Mouse (Mus musculus): ENCODE data around the gene Smcr8.

Smcr8 gene

DNA sequence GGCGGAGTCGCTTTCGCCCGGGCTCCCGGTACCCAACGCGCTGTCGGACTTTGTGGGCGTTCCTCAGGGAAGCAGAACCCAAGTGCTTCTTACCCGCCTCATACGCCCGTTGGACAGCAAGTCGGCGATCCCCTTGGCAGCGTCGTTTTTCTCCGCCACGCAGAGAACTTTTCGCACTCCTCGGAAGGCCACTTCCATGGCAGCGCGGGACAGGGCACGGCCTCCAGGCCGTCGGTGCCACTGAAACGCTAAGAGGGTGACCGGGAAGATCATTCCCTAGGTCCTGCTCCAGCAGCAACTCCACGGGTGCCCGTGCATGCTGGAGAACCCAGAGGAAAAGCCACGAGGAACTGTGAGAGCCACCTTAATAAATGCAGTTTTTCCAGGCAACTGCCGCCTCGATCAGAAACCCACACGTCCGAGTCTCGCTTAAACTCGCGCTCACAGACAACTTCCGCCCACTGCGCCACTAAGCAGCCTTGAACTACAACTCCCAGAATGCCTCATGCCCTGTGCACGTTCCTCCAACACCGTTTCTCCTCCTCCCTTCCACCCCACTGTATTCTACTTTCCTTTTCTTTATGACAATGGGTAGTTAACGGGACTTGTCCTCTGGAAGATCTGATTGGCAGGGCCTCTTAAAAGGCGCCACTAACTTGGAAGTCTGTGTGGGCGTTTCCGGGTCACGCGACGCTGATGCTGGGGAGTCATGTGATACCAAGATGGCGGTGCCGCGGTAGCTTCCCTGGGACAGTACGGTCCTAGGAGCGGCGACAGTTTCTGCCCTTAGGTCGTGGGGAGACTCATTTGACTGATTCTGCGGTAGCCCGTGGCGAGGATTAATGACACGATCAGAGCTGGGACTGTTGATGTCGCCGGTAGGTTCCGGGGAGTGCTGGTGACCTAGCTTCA lies at the start of gene Smcr8, which contains the start of gene Top3a:
TSS of gene Smcr8 (plus strand) at position 696 of the 912 bp plus-strand sequence.
TSS of gene Top3a (minus strand) at position 537 of the 912 bp plus-strand sequence.
- DNase-seq (ENCODE audit: low spot score in 2 of 2) = peak; percentile 33 to 74

DNA sequence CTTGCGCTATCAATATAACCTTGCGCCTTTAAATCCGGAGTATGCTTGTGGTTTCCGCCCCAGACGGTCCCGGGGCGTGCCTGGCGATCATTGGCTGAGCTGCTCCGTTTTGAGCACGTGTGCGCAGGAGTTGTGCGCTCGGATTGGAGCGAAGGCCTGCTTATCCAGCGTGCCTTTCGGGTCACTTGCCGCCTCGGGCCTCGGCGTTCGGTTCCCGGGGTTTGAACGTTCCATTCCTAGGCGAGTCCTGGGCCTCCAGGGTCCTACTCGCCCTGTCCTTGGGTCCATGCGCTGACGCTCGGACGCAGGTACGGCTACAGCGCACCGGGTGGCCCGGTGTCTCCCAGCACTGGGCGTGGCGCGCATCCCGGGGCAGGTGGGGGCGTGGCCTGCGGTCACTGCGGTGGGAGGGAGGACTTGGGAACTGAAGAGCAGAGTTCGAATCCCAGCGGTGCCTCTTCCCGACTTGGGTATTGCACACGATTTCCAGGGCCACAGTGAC lies 49.0 kb upstream of the Smcr8 start, which contains the start of gene Mief2:
TSS of gene Mief2 (plus strand) at position 139 of the 502 bp plus-strand sequence.
- peak; percentile 74 to 90 for DNase-seq (ENCODE audit: low spot score in 2 of 2)

DNA sequence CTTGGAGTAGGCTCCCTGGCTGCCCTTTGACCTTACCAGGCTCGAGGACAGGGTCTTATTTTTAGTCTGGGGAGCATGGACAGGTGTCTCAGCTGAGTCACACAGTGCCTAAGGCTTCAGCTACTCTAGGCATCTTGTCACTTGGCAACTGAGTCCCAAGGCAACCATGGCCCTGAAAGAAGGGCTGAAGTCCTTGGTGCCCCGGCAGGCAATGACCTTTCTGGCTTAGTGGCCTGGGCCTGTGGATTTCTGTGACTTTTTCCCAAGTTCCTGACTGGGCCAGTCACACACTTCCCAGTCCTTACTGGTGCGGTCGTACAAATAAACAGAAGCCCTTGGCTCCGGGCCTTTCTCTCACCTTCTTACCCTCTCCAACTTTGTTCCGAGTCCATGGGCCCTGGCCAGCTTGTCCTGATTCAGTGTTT lies 48.1 kb upstream of the Smcr8 start:
- no peak for DNase-seq (ENCODE audit: low spot score in 2 of 2)

DNA sequence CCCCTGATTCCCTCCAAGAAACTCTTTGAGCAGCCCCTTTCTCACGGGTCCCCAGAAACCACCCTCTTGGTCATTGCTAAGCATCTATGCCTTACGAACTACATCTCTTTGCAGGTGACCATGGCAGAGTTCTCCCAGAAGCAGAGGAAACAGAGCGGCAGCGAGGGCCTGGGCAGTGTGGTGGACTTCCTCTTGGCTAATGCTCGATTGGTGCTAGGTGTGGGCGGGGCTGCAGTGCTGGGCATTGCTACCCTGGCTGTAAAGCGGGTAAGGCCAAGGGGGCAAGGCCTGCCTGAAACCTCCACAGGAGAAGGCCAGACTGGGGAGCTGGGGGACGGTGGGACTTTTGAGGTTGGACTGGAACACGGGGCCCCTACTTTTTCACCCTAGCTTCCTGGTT lies 47.2 kb upstream of the Smcr8 start:
- DNase-seq (ENCODE audit: low spot score in 2 of 2) = no peak

DNA sequence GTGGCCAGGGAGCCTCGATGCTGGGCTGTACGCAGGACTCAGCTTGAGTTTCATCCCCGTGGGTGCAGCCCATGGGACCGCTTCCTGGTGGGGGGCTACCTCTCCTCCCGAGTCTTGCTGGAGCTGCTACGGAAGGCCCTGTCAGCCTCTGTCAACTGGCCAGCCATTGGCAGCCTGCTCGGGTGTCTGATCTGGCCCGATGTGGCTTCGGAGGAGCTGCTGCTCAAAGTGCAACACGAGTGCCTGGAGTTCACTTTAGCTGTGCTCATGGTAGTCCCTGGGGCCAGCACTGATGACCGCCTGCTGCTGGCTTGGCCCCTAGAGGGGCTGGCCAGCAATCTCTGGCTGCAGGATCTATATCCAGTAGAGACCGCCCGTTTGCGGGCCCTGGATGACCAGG lies 46.1 kb upstream of the Smcr8 start:
- DNase-seq (ENCODE audit: low spot score in 2 of 2) = no peak

DNA sequence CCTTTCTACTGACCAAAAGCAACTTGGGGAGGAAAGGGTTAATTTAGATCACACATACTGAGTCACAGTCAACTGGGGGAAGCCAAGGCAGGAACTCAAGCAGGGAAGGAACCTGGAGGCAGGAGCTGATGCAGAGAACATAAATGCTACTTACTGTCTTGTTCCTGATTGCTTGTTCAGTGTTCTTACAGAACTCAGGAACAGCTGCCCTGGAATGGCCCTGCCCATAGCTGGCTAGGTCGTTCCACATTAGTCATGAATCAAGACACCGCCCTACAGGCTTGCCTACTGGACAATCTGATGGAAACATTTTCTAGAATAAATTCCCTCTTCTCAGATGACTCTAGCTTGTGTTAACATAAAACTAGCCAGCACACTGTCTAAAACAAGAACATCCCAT lies 43.1 kb upstream of the Smcr8 start:
- no peak for DNase-seq (ENCODE audit: low spot score in 2 of 2)

DNA sequence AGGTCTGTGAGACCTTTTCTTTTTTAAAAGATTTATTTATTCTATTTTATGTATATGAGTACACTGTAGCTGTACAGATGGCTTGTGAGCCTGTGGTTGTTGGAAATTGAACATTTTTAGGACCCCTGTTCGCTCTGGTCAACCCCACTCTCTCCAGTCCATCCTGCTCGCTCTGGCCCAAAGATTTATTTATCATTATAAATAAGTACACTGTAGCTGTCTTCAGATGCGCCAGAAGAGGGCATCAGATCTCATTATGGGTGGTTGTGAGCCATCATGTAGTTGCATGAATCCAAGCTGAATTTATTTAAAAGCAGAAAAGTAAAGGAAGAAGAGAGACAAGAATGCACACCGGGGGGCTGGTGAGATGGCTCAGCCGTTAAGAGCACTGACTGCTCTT lies 42.1 kb upstream of the Smcr8 start:
- DNase-seq (ENCODE audit: low spot score in 2 of 2) = no peak

DNA sequence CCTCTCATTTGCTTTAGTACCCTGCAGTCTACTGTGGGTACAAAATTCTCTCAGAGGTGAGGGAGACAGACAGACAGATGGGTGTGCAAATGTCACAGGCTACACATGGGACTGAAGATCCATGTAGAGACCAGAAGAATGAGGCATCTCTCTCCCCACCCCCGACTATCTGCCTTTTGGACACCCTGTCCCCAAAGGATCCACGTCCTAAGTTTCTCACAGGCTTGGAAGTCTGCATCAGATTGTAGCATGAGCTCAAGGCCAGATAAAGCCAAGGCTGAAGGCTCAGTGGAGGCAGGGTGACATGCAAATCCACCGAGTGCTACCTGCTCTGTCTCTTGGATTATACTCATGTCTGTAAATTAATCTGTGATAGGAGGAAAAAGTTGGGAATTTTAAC lies 40.8 kb upstream of the Smcr8 start:
- no peak for DNase-seq (ENCODE audit: low spot score in 2 of 2)

DNA sequence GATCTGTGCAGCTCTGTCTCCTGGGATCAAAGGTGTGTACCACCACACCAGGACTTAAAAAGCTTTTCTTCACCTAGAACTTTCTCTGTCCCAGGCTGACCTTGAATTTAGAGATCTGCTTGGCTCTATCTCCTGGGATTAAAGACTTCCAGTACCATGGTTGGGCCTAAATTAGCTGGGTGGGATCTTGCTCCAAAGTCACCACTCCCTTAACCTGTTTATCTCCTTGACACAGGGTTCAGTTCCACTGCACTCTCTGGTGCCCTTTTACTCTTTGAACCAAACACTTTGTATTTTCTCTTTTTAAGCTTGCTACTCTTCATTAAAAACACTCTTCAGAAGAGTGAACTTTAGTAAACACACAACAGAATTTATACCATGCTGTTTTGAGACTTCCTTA lies 39.9 kb upstream of the Smcr8 start:
- DNase-seq (ENCODE audit: low spot score in 2 of 2) = no peak

DNA sequence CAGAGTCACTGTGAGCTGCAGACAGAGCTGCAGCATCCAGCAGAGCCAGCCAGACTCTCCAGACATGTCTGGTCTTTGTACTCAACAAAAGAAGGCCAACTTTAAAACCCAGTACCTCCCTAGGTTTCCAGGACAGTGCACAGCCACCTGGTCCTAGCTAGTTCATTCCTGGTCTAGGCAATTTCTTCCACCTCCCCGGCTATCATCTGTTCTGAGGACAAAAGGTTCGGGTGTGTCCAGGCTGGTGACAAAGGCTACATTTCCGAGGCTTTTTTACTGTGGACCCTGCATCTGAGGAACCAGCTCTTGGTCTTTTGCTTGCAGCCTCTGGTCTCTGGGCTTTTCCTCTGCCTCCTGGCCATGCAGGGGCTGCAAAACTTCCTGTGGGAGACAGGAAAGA lies 37.0 kb upstream of the Smcr8 start:
- no peak for DNase-seq (ENCODE audit: low spot score in 2 of 2)

DNA sequence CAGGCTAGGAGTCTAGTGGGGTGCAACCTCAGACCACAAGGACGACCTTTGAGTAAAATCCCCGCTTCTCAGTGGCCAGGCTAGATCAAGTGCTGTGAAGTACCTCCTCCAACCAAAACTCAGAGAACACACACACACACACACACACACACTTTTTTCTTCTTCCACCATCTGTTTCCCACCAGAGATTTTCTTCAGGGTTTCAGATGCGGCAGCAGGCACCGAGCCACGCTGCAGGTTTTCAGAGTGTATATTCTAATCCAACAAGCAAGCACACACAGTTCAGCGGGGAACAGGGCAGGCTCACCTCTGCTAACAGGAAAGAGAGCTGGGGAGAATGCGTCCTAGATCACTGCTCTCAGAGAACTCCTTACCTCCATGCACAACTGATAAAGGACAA lies 21.8 kb upstream of the Smcr8 start:
- DNase-seq (ENCODE audit: low spot score in 2 of 2) = no peak

DNA sequence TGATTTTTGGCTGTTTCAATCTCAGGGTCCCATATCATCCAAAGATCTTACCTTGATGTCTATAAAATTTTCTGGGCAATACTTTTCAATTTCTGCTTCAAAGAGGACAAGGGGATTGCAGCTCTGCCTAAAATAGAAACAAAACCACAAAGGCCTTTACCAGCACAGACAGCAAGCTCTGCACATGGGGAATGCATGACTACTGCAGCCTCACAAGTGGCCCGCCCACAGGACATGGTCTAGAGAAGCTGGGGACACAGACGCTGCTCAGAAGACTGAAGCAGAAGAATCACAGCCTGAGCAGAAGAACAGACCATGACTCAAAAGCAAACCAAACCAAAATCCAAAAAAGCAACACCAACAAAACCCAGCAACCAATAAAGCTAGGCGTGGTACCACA lies 15.6 kb upstream of the Smcr8 start:
- DNase-seq (ENCODE audit: low spot score in 2 of 2) = no peak

DNA sequence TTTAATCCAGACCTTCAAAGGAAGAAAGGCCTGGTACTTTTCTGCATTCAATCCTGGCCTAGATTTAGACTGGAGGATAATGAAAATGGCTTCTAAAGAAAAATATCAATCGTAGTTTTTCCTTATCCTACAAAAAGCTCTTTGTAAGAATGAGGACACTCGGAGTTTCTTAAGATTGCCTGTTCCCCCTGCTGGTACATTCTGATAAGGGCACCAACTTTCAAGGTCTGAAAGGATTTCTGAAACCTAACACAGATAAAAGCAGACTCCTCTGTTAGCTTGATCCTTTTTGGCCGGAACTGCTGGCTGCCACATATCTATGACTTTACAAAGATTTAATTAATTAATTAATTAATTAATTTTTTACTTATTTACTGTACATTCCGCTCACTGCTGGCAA lies 10.4 kb upstream of the Smcr8 start:
- DNase-seq (ENCODE audit: low spot score in 2 of 2) = no peak

DNA sequence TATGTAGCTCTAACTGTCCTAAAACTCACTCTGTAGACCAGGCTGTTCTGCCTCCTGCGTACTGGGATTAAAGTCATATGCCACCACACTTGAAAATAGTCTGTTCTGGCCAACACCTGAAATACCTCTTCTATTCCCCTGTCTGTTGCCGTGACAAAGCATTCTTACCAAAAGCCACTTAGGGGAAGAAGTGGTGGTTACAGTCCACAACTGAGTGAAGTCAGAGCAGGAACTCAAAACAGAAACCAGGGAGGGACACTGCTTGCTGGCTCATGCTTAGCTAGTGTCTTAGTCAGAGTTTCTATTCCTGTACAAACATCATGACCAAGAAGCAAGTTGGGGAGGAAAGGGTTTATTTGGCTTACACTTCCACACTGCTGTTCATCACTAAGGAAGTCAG lies 8.0 kb upstream of the Smcr8 start:
- no peak for DNase-seq (ENCODE audit: low spot score in 2 of 2)

DNA sequence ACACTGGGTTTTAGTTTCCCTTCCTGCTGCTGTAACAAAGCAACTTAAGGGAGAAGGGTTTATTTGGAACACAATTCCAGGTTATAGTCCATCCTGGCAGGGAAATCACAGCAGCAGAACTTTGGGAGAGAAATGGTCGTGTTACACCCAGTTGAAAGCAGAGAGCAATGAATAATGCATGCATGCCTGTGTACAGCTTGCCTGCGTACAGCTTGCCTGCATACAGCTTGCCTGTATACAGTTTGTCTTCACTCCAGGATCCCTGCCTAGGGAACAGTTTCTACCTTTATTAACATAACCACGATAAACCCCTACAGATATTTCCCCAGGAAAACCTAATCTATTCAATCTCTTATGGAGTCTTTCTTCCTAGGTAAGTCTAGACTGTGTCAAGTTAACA lies 6.5 kb upstream of the Smcr8 start:
- DNase-seq (ENCODE audit: low spot score in 2 of 2) = no peak

DNA sequence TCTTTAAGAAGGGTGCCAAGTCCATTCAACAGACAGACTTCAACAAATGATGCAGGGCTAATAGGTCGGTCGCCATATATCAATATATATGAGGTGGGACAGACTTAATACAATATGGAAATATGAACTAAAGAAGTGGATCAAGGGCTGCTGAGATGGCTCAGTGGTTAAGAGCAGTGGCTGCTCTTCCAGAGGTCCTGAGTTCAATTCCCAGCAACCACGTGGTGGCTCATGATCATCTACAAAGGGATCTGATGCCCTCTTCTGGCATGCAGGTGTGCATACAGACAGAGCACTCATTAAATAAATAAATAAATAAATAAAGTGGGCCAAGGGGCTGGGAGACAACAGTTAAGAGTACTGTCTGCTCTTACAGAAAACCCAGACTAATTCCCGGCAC lies 5.2 kb upstream of the Smcr8 start:
- DNase-seq (ENCODE audit: low spot score in 2 of 2) = no peak

DNA sequence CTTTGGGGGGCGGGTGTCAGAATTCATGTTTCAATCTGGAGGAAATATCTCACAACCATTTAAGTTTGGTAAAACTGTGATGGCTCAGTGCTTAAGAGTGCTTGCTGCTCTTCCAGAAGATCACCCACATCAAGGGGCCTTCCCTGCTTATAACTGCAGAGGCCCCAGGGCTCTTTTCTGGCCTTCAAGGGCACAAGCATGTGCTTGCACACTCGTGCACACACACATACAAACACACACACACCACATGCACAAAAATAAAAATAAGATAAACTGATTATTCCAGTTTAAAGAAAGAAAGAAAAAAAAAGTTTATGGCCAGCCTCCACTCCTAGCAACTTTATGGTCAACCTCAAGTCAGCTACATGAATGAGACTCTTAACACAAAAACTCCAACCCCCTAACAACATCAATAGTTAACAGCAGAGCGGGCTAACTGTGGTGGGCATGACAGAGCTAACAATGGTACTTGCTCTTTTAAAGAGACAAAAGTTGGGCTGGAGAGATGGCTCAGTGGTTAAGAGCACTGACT lies 3.1 kb upstream of the Smcr8 start:
- DNase-seq (ENCODE audit: low spot score in 2 of 2) = no peak

DNA sequence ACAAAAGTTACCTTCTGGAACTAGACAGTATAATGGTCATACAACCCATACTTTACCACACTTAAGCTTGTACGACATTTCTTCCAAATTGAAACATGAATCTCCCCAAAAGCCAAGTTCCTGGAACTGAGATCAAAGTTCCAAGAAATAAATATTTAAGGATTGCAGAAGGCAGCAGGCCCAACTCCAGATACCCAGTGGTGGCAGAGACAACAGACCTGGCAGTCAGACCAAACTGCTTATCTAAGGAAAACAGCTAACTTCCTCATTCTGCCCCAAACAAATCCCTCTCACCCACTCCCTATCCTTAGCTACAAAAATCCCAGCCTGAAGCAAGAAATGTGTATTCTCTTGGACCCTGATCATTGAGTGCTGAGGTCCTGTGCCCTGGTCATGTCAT lies 2.5 kb upstream of the Smcr8 start:
- no peak for DNase-seq (ENCODE audit: low spot score in 2 of 2)

DNA sequence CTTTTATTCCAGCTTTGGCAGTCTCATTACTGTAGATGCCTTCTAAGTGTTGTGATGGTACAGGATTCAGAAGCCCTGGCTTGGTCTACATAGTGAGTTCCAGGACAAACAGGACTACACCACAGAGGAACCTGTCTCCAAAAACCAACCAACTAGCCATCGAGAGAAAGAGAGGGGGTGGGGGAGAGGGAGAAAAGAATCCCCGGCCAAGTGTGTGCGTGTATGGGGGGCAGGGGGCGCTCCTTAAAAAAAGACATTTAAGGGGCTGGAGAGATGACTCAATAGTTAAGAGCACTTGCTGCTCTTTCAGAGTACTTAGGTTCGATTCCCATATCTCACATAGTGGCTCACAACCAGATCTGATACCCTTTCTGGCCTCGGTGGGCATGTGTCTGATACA lies 1.7 kb upstream of the Smcr8 start:
- DNase-seq (ENCODE audit: low spot score in 2 of 2) = no peak

DNA sequence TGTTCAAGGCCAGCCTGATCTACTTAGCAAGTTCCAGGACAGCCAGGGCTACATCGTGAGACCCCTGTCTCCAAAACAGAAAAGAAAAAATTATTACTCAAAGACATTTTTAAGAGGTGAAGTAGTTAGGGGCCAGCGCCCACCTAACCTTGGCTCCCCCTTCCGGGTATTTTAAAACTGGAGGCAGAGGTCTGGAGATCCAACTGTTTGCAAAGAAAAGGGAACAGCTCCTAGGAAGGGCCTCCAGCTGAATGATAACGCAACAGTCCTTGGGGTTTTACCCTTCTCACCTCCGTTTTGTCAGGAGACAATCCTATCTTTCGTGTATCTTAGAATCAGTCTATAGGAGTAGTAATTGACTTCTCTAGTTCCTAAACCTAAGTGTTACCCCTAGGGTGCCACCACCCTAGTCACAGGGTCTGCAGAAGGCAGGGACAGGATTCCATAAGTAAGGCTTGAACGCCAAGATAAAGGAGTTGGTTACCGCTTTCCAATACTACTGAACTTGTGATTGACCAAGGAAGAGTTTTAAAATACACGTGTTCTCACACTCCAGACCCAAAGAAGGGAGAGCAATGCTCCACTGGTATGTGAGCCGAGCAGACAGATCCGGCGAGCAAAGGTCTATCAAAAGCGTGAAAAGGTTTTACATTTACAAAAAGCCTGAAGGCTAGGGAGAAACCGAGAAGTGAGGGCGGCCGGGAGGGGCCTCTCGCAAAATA lies 1.1 kb upstream of the Smcr8 start:
- DNase-seq (ENCODE audit: low spot score in 2 of 2) = no peak

DNA sequence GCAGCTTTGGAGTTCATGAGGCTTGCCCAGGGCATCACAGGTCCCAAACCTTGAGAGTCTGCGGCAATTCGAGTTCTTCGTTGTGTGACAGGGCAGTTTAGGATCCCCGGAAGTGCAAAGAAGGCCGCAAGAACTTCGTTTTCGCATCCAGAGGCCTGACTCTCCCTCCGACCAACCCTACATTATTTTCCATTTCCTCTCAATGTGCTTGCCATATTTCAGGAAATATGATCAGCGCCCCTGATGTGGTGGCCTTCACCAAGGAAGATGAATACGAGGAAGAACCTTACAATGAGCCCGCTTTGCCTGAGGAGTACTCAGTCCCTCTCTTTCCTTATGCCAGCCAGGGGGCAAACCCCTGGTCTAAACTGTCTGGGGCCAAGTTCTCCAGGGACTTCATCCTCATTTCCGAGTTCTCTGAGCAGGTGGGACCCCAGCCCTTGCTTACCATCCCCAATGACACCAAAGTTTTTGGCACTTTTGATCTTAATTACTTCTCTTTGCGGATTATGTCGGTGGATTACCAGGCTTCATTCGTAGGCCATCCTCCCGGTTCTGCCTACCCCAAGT lies 562 bp downstream of the Smcr8 start:
- DNase-seq (ENCODE audit: low spot score in 2 of 2) = no peak

DNA sequence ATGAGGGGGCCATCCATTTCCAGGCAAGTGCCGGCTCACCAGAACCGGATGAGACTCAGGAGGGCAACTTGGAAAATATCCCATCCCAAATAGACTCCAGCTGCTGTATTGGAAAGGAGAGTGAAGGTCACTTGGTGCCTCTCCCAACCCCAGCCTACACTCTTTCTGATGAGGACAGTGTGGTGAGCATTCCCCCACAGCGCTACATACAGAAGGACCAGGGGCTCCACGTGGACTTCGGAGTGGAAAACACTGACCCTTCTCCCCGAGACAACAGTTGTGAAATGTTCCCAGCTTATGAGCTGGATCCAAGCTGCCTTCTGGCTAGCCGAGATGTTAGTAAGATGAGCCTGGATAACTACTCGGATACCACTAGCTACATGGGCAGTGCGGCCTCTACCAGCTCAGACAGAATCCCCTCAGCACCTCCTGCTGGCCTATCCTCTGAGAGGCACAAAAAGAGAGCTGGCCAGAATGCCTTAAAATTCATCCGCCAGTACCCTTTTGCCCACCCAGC lies 2.4 kb downstream of the Smcr8 start:
- DNase-seq (ENCODE audit: low spot score in 2 of 2) = no peak

All from cerebellum, postnatal 4 days (tissue).